Mouse (Mus musculus): ENCODE results near the gene Ovch2. TPM values are rescaled to one million over a fixed set of nuclear protein-coding genes. Genes with fewer than 3 reads are reported as not detected.
"Not testable (repeated sequence)": the region's sequence is repeated elsewhere in the genome, so short reads cannot be mapped to it uniquely, and the experiment has no call there.

The Ovch2 gene
- not detected for polyA plus RNA-seq (2017; shearing (Covaris generic))

DNA sequence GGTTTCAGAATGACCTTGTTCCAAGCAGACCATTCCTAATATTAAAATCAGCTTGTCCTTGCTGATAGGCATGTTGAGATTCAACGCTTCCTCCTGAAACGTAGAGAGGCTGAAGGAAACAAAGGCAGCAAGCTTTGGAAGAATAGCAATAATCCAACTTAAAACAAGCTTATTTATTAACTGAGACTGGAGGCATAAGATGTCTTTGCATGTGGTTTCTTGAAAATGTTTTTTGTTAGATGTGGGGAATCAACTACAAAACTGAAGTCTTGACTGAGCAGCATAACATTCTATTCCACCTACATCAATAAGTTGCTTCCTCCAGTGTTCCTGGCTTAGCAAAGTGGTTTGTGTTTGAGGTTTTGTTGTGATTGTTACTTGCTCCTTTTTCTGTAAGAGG is at the start of gene Ovch2:
Gene Ovch2 (minus strand): TSS at position 101 of the 400 bp plus-strand sequence.
- no peak for ATAC-seq

DNA sequence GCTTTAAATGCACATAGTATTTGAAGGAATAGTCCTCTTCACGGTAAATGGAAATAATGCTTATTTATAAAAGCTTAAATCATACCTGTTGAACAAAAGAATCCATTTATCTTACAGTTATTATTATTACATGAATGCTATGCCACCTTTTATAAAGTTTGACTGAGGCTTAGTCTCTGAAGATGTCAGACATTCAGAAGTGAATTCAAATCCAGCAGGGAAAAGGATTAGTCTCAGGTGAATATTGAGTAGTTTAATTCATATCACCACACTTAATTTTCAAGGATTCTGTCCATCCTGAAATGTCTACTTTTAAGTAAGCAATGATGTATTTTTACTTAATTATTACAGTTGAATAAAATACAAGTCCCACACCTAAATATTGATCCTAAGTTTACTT is 46.4 kb upstream of the Ovch2 start, which contains the start of gene Olfr470:
Gene Olfr470 (minus strand): TSS at position 101 of the 400 bp plus-strand sequence.
- not testable (repeated sequence) for ATAC-seq

DNA sequence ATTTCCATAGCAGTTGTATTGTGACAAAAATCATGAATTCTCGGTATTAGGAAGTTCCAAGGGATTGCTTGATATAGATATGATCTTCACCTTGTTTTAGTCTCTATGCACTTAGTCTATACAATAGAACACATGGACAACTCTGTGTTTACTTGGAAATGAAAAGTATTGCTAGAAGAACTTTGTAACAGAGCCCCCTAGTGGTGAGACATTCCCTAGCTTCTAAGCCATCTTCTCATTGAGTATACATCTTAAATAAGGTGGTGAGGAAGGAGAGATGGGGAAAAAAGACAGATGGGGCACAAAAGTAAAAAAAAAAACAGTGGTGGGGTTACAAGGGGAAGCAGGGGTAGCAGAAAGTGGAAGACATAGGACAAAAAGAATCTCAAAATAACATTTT is 40.7 kb upstream of the Ovch2 start:
- no peak for ATAC-seq

DNA sequence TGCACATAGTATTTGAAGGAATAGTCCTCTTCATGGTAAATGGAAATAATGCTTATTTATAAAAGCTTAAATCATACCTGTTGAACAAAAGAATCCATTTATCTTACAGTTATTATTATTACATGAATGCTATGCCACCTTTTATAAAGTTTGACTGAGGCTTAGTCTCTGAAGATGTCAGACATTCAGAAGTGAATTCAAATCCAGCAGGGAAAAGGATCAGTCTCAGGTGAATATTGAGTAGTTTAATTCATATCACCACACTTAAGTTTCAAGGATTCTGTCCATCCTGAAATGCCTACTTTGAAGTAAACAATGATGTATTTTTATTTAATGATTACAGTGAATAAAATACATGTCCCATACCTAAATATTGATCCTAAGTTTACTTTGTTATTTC is 24.4 kb upstream of the Ovch2 start, which contains the start of gene Olfr469:
Gene Olfr469 (minus strand): TSS at position 101 of the 400 bp plus-strand sequence.
- not testable (repeated sequence) for ATAC-seq

DNA sequence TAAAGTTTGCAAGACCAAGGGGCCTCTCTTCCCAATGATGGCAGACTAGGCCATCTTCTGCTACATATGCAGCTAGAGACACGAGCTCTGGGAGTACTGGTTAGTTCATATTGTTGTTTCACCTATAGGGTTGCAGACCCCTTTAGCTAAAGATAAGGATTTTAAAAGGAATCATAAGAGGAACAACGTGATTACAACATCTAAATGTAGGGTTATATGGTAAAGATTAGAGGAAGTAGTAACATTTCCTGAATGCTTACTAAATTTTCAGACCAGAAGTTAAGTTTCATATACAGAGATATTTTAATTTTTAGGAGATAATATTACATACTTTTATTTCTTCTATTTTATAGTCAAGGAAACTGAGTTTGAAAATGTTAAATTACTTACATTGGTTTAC is 22.9 kb upstream of the Ovch2 start:
- ATAC-seq, result not testable (repeated sequence)

DNA sequence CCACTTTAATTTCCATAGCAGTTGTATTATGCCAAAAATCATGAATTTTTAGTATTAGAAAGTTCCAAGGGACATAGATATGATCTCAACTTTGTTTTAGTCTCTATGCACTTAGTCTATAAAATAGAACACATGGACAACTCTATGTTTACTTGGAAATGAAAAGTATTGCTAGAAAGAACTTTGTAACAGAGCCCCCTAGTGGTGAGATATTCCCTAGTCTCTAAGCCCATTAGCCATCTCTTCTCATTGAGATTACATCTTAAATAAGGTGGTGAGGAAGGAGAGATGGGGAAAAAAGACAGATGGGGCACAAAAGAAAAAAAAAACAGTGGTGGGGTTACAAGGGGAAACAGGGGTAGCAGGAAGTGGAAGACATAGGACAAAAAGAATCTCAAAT is 18.4 kb upstream of the Ovch2 start:
- no peak for ATAC-seq

DNA sequence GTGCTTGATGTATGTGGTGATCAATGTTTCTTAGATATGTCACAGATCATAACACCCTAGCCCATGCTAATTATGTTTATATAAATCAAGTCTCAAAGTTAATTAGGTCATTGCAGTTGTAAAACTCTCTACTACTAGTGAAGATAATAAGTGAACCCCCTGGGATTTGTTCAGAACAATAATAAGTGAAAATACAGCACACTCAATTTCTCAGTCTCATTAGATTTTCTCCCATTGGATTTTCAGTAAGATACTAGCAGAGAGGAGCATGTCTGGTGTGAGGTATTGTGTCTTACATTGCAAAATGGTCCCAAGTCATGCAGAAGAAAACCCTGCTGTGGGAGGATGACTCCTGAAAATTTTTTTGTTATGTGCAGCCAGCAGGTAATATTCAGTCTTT is 11.0 kb upstream of the Ovch2 start, which contains the start of gene Olfr467:
Gene Olfr467 (plus strand): TSS at position 301 of the 400 bp plus-strand sequence.
- no peak for ATAC-seq

DNA sequence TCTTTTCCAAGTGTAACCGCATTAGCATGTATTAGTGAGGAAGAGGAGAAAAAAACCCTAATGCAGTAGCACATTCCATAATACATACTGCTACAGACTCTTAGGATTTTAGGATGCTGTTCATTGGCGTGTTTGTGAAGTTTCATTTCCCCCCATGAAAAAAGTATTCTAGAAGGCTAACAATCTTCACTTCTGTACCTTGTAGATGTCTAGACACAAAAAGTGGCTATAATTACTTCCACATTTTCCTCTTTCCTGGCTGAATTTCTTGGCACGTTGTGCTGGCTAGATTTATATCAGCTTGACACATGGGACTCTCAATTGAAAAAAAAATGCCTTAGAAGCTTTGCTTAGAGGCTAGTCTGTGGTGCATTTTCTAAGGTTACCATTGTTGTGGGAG is 1.1 kb upstream of the Ovch2 start:
- ATAC-seq, result no peak

DNA sequence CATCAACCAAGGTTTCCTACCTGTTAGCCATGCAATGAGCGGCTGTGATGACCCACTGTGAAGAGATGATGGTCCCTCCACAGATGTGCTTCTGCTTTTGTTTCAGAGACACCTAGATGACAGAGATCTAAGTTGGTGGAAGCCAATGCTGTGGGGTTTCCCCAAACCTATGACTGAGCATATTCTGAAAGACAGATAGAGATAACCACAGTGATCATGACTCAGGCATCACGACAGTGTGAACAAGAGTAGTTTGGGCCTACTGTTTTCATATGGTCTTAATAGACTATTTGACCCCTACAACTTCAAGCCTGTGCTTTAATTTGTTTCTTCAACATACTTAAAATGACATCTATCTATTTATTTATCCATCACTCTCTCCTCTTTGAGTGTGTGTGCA is 4.5 kb downstream of the Ovch2 start:
- ATAC-seq, result no peak

DNA sequence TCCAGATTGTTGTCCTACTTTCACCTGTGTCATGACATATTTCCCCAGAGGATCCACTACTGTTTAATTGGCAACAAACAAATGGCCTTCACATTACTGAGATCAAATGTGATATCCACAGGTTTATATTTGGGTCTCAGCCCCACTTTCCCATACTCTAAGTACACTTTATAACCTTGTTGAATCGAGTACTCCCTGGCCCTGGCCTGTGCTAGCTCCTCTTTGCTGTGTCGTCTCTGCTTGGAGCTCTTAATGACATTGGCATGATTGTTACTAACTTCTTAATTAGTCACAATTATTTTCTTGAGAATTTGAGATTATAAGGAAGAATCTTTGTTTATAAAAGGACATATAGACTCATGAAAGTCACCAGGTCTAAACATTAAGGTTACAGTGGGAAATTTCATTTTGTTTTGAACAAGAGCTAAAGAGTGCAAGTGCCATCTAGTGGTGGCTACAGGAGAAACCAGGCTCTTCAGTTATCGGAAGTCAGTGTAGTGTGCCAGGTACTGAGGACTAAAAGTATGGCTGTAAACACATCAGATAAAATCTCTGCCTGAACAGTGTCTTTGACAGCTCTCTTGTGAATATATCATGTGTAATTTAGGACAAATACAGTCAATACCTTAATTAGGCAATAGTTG is 12.9 kb downstream of the Ovch2 start:
- ATAC-seq, result peak; percentile 41

DNA sequence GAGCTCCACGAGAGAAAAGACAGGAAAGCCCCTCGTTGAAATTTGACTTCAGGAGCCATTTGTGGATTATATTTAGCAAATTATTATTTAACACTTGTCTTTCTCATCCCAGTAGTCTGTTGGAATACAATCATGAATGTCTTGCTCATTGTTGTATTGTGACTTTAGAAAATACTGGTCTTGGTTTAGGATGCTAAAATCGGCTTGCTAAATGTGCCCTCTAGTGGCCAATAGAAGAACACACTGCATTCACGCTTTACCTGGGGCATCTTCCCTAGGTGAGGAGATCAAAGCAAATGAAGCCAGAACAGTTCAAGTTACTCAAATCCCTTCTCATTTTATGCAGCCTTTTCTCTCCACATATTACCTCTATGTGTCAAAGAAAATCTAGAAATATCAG is 21.4 kb downstream of the Ovch2 start:
- ATAC-seq, result peak; percentile 43

DNA sequence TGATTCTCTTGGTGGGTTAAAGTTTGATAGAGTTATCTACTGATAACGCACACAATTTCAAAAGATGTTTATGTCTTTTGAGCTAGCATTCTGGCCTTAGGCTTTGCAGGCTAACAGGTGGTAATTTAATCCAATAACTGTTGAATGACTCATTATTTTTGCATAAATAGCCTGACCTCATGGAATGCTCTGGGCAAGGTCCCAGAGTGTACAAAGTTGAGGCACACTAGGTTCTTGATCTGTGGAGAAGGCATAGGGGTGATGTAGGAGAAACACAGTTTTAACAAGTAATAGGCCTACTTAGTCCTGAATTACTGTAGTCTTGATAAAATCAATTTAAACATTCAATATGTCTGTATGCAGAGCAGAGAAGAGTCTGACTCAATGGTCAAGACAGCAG is 22.8 kb downstream of the Ovch2 start:
- no peak for ATAC-seq

DNA sequence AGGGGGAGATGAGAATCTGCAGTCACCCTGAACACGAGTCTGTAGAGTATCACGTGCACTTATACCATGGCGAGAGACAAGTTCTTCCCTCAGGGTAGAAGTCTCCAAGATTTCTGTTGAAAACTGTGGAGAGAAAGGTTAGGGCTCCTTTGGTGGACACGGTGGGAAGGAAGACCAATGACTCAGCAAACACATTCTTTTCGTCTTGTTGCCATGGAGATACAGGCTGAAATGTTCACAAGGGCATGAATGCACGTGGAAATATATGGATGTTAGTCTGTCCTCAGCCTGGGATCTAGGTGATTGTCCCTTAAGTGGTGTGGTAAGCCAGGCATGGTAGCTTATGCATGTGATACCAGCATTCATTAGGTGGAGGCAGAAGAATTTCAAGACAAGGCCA is 30.2 kb downstream of the Ovch2 start:
- no peak for ATAC-seq

DNA sequence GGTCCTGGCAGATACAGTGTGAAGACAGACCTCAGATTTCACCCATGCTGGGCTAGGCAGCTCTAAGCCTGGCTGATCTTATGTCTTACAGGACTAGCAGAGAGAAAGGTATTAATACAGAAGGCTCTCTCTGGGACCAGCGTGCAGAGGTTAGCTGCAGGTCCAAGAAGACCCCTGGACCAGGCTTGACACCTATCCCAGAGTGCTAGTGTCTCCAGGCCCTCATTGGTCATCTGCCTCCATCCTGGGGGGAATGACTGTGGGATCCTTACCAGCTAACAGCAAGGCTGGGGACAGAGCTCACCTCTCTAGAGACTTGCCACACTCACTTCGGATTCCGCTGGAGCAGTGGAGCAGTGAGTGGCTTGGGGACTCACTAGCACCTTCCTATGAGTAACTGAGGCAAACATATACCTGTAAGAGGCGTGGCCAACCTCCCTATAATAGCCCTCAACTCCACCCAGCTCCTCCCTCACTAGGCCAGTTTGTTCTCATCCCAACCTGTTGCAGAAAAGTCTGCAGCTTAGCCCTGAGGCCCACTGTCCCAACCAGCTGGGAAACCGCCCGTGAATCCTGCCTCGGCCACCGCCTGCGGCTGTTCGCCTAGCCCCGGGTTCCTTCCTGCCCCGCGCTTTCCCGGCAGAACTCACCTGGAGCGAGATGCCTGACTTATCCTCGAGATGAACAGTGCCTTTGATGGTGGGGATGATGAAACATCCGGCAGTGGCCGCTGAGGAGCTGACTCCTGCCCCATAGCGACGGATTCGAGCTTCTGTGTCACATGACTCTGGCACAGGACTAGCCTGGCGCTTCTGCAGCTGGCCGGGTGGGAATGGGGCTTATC is 43.5 kb downstream of the Ovch2 start, which contains the start of gene Cyb5r2:
Gene Cyb5r2 (minus strand): TSS at position 725 of the 844 bp plus-strand sequence.
- no peak for ATAC-seq

DNA sequence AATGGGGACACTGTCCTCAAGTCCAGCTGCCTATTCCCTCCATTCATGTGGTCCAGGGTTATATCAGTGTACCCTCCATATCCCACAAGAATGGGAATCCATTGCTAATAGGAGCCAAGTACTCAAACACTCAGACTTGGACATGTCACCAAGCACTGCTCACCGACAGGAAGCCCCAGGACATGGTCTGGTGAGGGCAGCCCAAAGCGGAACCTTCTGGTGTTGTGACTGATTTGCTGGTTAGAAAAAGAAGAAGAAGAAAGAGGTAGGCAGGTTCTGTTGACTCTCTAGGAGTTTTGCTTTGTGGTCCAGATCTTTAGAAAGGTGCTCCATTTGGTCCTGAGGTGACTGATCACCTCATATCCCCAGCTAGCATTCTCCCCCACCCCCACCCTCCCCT is 44.3 kb downstream of the Ovch2 start:
- ATAC-seq, result no peak

DNA sequence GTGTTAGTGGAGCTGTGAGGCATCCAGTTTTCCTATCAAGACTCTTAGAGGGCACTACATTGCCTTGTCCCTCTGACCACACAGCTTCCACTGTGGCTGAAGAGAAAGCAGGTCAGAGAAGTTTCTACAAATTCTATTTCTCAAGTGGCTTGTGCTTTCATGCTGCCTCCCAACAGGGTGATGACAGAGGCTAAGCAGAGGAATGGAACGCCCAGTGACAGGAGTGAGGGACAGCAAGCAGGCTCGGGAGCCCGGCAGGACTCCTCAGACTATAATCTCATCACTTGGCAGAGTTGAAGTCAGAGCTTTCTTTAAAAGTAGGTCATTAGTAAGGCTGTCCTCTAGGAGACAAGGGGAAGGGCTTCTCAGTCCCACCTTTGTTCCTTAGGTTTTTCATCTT is 45.1 kb downstream of the Ovch2 start:
- no peak for ATAC-seq

DNA sequence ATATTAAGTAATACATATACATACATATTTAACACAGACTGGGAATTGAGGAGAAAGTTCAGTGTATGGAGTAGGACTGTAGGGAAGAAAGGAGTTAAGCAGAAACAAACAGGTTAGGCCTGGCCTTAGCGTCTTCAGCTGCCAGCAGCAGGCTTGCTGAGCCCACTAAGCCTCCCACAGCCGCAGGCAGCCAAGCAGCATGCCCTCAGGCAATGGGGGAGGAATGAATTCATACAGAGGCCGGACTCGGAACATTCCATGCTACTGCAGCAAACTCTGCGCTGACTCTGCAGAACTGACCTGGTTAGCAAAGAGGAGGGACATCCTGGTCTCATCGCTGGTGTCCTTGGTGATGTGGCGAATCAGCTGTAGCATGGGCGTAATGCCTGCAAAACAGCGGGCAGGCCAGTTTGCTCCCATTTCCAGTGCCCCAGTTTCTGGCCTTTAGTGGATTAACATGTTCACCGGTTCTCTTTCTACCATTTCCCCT is 48.9 kb downstream of the Ovch2 start:
- ATAC-seq, result no peak

DNA sequence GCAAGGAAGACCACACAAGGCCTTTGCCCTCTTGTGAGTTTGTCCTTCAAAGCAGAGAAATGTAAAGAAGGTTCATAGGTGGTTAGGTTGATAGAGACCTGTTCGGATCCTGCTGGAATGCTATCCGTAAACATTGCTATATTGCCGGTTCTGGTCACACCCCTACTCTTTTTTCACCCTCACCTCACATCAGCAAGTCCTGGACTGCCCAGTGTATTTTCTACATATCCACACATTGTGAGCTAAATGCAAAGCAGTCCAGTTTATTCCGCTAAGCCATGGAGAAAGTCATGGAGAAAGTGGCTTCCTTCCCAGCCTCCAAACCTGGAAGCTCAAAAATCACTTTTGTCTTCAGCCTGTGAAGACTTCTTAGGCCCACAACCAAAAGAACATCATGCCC is 51.3 kb downstream of the Ovch2 start:
- no peak for ATAC-seq

DNA sequence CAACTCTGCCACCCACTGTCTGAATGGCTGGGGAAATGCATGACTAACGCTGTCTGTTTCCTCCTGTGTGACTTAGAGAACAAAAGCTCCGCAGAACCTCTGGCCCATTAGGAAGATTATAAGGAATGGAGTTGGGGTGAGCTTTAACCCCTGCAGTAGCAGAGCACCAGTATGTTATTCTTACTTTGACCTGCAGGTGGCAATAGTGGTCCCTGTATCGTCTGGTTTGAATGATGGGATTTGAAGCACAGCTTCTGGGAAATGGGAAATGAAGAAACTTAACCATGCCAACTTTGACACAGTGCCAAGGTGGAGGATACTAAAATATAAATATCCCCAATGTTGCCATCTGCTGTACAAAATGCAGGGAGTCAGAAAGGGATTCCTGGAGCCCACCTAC is 51.7 kb downstream of the Ovch2 start:
- no peak for ATAC-seq

DNA sequence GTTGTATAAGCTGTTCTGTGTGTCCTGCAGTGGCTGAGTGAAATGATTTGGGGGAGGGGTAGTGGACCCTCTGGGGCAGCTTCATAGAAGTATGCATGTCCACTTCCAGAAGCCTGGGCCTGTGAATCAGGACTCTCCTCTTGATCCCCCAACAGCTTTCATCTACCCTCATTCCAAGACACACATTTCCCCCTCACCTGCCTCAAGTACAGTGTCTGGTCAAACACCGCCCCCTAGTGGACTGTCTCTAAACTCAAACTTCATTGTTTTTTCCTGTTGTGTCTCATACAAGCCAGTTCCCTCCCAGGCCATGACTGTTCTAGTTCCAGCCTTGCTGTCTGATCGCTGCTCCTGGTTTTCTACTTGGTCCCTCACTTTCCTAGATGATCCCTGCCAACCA is 53.1 kb downstream of the Ovch2 start:
- no peak for ATAC-seq

DNA sequence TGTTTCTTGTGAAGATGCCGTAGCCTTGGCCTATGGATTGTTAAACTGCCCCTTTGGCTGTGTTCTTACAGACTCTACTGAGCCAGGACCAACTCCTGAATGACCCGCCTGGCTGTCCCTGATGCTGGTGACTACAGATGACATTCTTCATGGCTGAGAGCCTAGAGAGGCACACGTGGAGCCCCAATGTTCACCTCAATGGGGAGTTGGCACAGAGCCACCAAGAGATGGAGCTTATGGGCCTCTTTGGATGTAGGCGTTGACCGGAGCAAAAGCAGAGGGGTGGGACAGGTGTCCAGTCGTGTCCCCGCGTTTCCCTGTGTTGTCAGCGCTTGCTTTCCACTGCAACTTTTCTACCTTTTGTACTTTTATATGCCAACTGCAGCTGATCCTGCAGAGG is 53.5 kb downstream of the Ovch2 start:
- ATAC-seq, result no peak

DNA sequence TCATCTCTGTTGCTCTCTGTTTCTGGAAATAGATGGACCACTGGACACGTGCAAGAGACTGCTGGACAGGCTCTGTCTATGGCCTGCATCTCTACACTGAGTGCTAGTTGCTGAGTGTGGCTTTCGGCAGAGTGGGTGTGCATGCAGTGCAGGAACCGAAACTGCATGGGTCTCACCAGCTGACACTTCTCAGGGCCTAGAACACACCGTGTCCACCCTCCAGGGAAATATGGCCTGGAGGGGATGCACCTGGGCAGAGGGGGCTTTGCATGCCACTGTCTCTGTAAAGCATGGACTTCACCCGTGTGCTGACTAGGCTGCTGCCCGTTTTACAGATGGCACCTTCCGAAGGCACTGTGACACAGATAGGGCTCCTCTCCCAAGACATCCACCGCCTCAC is 55.0 kb downstream of the Ovch2 start:
- ATAC-seq, result no peak

DNA sequence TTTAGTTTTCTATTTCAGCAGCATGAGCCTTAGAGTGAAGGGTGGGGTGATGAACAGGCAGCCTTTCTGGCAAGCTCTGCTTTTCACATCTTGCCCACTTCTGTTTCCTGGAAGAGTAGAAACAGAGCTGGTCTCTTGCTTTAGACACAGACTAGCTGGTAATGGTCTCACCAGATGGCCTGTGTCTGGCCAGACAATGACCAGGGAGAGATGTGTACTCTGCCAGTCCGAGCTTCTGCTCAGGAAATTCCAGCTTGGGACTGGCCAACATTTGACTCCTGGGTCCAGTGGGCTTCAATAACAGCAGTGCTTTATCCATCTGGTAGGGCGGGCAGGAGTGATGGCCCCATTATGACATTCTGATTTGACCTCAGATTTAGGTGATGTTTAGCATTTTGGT is 55.9 kb downstream of the Ovch2 start:
- no peak for ATAC-seq

DNA sequence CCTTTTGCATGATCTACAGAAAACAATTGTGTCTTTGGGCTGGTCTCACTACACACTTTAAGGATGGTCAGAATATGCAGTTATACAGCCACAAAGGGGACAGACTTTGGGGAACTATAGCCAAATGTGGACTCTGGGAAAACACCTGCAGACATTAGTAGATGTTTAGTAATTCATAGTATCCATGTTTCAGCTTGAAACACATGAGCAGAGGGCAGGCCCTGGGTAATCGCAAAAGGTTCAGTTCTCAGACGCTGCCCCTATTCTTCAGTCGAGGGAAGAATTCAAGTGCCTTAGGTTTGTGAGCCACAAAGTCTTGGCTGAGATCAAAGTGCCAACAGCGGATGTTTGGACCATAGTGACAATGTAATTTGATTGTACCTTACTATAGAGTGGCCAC is 56.6 kb downstream of the Ovch2 start:
- no peak for ATAC-seq
